Mouse (Mus musculus): Measurements from ENCODE around the gene Flnc. TPM values are rescaled to one million over a fixed set of nuclear protein-coding genes. Genes with fewer than 3 reads are reported as not detected.

The Flnc gene
- total RNA-seq (2023): not detected

DNA sequence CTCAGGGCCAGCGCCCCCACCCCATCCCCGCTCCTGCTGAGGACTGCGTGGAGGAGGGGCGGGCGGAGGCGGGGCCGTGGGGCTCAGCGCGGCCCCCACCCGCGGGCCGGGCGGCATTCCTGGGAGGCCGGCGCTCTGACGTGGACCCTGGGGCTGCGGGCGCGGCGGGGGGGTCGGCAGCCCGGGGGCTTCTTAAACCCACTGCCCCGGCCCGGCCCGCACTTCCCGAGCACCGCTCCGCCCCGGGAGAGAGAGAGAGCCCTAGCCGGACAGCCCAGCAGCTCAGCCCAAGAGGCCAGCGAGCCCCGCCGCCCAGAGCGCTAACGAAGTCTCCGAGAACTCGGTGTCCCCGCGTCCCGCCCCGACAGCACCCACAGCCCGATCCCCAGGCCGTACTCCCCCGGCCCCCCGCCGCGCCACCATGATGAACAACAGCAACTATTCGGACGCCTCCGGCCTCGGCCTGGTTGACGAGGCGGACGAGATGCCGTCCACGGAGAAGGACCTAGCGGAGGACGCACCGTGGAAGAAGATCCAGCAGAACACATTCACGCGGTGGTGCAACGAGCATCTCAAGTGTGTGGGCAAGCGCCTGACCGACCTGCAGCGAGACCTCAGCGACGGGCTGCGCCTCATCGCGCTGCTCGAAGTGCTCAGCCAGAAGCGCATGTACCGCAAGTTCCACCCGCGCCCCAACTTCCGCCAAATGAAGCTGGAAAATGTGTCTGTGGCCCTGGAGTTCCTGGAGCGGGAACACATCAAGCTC, at the start of gene Flnc:
Gene Flnc, plus strand, starts transcription at position 219 of the 766 bp plus-strand sequence.

DNA sequence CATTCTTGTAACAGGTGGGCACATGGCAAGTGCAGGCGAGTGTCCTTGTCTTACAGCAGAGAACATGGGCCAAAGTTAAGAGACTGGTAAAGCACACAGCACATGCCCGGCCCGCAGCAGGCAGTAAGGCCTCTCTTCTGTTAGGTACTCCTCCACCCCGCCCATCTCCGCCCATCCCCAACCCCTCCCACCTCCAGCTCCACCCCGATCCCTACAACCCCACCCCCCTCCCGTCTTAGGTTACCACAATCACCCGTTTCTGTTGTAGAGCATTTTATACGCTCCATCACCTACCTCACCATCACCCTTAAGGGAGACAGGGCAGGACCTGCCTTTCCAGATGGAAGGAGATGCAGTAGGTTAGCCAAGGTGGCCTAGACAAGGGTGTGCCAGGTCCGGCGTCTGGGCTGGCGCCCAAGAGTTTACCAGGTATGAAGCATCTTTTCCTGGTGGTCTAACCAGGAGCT, 45.0 kb upstream of the Flnc start, which contains the start of gene Opn1sw:
Gene Opn1sw, minus strand, starts transcription at position 417 of the 467 bp plus-strand sequence.

DNA sequence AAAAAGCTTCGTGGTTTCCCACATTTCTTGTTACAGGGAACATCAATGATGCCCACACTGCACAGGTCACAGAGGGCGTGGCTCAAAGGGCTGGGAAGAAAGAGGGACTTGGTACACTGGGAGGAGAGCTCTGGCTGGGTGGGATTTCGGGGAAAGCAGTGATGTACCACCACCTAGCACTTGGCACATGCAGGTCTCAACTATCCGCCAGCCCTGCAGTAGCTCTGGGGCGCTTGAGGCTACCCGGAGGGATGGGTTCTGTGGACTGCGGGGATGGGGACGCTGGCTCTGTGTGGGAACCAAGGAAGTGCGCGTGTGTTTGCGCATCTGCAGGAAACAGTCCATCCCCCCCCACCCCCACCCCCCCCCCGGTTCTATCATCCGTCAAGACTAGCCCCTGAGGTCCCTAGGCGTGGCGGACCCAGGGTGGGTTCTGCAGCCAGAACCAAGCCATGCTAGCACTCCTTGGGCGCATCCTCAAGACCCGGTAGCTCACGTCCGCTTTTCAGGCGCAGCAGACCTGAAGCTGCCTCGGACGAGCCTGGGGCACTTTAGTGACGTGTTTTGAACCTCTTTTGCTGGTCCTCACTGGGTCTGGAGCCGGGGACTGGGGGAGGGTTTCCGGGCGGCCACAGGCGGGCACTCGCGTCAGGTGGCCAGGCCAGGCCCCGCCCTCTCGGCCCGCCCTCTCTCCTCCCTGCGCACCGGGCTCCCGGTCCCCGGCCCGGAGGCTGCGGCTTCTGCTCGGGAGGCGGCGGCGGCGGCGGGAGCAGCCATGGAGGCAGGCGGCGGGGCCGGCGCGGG, 36.9 kb upstream of the Flnc start, which contains the start of gene Ccdc136:
Gene Ccdc136, plus strand, starts transcription at position 400 of the 804 bp plus-strand sequence.

DNA sequence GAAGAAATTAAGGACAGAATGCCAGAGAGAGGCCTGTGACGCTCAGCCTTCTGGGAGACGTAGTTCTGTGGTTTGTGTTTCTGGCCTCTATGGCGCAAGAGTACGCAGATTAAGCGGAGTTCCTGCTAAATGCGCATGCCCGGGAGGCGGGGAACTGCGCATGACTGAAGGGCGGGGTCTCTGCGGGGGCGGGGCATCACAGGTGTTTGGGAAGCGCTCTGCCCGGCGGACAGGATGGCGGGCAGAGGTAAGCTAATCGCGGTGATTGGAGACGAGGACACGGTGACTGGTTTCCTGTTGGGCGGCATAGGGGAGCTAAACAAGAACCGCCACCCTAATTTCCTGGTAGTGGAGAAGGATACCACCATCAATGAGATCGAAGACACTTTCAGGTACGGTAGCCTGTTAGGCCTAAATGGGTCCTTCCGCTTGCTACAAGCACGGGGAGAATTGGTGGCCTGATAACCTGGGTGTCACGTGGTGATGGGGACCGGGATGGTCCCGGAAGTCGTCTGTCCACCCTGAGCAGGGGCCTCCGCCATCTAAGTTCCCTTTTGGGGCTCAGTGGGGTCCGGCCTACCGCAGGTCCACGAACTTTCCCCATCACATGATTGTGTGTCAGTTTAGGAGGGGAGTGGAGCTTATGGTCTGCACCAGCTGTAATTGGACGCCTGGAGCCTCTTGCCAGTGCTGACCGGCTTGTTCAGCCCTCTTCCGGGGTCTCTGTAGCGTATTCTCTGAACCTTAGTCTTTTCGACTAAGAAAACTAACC, 34.7 kb downstream of the Flnc start, which contains the start of gene Atp6v1f:
Gene Atp6v1f, plus strand, starts transcription at position 136 of the 772 bp plus-strand sequence.

DNA sequence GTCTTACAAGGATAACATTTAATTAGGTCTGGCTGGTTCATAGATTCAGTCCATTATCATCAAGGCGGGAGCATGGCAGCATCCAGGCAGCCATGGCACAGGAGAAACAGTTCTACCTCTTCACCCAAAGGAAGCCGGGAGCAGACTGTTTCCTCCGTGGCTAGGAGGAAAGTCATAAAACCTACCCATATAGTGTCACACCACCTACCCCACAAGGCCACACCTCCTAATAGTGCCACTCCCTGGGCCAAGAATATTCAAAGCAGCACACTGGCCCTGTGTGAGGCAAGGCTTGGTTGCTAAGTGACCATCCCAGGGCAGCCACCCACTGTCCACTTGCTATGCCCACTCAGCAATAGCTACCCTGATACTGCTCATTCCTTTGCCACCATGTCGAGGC, 38.1 kb downstream of the Flnc start, which contains the start of gene Atp6v1fnb:
Gene Atp6v1fnb, plus strand, starts transcription at position 301 of the 400 bp plus-strand sequence.

DNA sequence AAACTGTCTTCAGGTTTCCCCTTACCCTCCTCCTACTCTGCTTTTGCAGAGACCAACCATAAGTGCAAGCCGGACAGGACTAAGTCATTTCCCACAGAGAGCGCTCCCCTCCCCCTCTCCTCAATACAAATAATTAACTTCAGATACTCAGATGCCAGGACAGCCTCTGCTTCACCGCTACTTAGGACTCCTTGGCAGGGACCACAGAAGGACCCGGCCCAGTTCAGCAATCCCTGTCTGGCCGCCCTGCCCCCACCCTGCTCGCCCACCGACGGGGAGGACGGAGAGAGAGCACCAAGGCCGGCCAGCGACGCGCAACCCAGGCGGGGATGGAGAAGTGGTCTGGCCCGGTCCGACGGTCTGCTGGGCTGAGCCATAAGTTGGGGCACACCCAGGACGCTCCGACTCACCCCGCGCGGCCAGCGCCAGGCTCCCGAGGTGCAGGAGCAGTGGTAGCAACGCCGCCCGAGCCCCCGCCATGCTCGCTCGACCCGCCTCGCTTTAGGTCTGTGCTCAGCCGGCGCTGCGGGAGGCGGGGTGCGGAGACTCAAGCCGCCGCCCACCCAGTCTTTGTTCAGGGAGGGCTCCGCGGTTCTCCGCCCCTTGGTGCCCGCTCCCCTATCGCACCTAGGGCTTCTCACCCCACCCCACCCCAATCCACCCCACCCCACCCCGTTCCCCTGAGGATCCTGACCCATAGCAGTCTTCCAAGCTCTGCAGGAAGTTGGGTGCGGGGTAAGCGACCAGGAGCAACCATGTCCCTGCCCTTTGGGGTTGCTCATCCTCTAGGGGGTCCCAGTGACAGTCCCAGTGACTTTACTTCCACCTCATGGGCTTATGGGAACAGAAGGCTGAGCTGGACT, 74.6 kb downstream of the Flnc start, which contains the start of gene Kcp:
Gene Kcp, minus strand, starts transcription at position 506 of the 863 bp plus-strand sequence.

Other genes starting within 250 kb of the Flnc start
- 10 to 100 TPM; 69.1 to 73.9 TPM for gene Impdh1, start 216.9 kb upstream of the Flnc start, total RNA-seq (2023)
- gene Hilpda, start 160.8 kb upstream of the Flnc start, total RNA-seq (2023): 10 to 100 TPM; 15.4 to 18.3 TPM
- 1 to 10 TPM in 1 of 2 experiments, not detected in 1; 1.1 TPM for gene Fam71f2, start 153.7 kb upstream of the Flnc start, total RNA-seq (2023)
- not detected for gene Fam71f1, start 114.1 kb upstream of the Flnc start, total RNA-seq (2023)
- 10 to 100 TPM; 42.9 to 52.3 TPM for gene Calu, start 85.2 kb upstream of the Flnc start, total RNA-seq (2023)
- gene Opn1sw, start 44.8 kb upstream of the Flnc start, total RNA-seq (2023): not detected
- gene Ccdc136, start 36.9 kb upstream of the Flnc start, total RNA-seq (2023): not detected
- gene Atp6v1f, start 34.5 kb downstream of the Flnc start, total RNA-seq (2023): 100 to 1,000 TPM; 185 to 190 TPM
- gene Atp6v1fnb, start 38.2 kb downstream of the Flnc start, total RNA-seq (2023): 1 to 10 TPM; 6.1 to 8.7 TPM
- under 1 TPM in 1 of 2 experiments, not detected in 1; 0.26 TPM for gene Kcp, start 74.7 kb downstream of the Flnc start, total RNA-seq (2023)
- gene Irf5, start 93.4 kb downstream of the Flnc start, total RNA-seq (2023): 100 to 1,000 TPM; 278 to 284 TPM
- gene Tnpo3, start 176.6 kb downstream of the Flnc start, total RNA-seq (2023): 10 to 100 TPM; 87.4 to 93.9 TPM